Mouse (Mus musculus): ENCODE data around the gene Pcmtd2. TPM values are rescaled to one million over a fixed set of nuclear protein-coding genes. Genes with fewer than 3 reads are reported as not detected.
"Not testable (repeated sequence)": the region's sequence is repeated elsewhere in the genome, so short reads cannot be mapped to it uniquely, and the experiment has no call there.

Gene Pcmtd2
- total RNA-seq (2021) = 10 to 100 TPM; 22.2 to 25.2 TPM
- long read RNA-seq, experiment 1, transcript Pcmtd2-201 (7 exons, 3,569 nt) = major isoform, 24 of 36 reads
- long read RNA-seq, experiment 1, partial matches to known transcripts = 1 of 36 reads
- long read RNA-seq, experiment 1, other reads (novel, unspliced or antisense) = 10 of 36 reads
- long read RNA-seq, experiment 2, transcript Pcmtd2-201 (7 exons, 3,569 nt) = major isoform, 25 of 31 reads
- long read RNA-seq, experiment 2, partial matches to known transcripts = 1 of 31 reads
- long read RNA-seq, experiment 2, other reads (novel, unspliced or antisense) = 5 of 31 reads

DNA sequence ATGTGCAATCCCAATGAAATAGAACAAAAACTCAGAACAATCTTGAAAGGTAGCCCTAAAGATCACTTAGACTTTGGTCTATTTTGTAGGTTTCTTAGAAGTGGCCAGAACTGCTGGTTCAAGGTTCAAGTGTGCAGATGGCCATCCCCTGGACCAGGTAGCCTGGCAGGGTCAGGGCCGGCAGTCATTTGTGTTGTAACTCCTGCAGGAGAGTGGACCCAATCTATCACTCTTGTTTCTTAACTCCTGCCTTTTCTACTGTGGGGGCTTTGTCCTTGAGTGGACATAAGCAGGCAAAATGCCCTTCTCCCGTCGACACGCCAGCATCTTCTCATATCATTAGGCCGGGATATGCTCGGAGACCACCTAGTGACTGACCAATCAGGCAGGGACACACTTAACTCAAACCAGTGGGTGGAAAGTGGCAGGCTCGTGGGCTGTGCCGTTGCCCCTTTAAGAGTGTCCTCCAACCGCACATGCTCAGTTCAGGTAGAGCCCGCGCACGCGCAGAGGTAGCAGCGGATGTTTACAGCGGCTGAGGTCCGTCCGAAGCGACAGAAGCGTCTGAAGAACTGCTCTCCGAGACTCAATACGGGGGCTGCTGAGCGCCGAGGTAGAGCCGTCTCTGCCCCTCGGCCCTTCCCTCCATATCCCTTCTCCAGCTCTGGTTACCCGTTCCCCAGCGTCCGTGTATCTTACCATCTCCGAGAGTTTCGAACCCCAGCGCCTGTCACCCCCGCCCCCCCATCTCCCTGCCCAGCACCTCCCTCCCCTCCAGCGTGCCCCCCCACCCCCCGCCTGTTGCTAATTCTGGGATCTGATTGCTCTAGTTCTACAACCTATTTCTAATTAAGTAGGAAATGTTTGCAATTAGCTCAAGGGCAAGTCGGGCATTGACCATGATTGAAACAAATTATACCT, at the start of gene Pcmtd2:
TSS of gene Pcmtd2 (plus strand) at position 483 of the 921 bp plus-strand sequence.
- DNase-seq = peak; percentile 89

DNA sequence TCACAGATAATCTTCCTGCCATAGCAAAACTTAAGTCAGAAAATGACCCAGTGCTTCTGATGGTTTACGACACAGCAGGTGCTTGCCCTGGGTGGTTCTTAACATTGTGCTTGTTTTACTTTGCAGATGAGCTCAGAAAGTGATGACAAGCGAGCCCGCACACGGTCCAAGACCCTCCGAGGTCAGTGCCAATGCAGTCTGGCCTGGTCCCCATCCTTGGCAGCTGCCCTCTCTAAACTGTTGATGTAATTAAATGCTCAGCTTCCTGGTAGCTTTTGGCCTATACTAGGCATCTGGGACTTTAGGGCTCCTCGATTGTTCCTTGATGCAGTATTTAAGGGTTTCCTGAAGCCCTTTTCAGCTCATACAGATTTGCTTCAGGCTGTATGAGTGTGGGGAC, 48.3 kb upstream of the Pcmtd2 start:
- DNase-seq = no peak

DNA sequence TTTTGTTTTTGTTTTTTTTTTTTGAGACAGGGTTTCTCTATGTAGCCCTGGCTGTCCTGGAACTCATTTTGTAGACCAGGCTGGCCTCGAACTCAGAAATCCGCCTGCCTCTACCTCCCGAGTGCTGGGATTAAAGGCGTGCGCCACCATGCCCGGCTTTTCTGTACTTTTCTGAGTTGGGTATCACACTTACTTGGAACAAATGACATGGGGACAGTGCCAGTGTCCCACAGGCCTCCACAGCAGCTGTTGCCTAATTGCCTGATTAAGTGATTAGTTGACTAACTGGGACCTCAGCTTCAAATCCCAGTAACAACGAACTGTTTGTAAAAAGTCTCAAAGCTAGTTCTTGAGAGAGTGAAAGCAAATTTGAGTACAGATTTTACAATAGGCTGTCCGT, 44.5 kb upstream of the Pcmtd2 start:
- DNase-seq = not testable (repeated sequence)

DNA sequence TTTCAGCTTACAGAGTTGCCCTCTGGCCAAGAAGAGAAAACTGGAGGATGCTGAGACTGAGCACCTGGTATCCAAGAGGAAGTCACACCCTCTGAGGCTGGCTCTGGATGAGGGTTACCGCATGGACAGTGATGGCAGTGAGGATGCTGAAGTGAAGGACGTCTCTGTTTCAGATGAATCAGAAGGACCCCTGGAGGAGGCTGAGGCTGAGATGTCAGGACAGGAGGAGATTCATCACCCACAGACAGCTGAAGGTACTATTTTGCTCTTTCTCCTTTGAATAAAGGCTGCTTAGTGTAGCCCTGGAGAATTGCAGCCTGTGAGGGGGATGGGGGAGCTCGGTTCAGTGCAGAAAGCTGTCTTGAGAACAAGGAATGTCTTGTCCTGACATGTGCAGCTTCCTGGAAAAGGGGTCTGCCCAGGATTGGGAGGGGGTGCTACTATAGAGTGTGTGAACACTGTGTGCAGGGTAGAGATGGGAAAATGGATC, 42.0 kb upstream of the Pcmtd2 start:
- no peak for DNase-seq

DNA sequence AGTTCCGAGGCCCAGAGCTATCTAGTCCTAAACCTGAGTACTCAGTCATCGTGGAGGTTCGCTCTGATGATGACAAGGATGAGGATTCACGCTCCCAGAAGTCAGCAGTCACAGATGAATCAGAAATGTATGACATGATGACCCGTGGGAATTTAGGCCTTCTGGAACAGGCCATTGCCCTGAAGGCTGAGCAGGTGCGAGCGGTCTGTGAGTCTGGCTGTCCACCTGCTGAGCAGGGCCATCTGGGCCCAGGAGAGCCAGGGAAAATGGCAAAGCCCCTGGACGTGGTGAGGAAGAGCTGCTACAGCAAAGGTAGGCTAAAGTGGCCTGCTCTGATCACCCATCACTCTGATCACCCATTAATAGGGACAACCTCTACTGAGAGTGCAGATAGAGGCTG, 40.0 kb upstream of the Pcmtd2 start:
- no peak for DNase-seq

DNA sequence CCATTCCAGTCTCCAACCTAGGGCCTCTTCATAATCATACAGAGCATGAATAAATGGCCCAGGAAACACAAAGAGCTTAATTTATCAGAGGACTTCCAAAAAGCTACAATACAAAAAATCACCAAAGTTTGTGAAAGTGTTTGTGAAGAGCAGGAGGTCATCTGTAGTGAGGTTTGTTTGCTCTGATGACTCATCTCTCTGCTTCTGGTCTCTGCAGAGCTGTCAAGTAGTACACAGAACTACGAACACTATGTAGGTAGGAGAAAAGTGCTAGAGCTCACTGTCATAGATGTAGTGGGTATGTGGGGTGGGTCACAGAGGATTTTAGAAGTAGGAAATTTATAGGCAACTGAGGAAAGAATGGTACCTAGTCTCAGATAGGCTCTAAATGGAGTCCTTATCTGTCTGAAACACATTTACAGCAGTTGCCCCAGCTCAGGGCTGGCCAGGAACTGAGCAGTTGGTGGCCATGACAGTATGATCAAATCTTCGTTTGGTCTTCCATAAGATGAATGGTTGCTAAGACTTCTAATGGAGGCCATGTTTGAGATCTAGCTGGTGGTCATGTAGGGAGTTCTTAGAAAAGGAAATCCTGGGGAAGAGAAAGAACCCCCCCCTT, 8.5 kb upstream of the Pcmtd2 start:
- no peak for DNase-seq

DNA sequence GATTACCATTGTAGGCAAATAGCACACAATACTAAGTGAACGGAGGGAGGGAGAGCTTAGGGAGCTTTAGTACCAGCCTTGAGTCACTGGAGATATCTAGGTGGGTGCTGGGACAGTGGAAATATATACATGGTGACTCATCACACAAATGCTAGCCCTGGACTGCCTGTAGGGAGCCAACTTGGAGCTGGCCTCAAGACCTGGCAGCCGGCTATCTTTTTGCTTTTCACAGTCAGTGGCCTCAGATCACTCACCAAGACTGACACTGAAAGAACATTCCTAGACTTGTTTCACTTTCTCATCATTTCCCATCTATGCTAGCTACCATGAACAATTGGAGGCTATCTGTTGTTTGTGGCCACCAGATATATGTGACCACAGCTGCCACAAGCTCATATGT, 4.9 kb upstream of the Pcmtd2 start:
- DNase-seq = no peak

DNA sequence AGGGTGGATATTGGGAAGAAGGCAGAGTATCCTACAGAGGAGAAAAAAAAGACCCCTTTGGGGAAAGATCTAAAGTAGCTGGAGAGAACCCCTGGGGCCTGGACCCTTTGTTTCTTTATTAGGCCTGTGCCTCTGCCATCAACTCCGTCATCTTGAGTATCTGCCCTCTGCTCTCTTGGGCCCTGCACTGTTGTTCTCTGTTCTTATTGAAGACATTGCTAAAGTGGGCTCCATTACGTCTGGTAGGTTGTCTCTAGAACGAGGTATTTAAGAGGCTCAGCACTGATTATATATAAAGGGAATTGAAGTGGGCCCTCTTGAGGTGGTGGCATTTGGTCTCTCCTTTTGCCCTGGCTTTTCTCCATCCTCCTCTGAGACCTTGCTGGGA, 633 bp downstream of the Pcmtd2 start:
- DNase-seq = no peak

DNA sequence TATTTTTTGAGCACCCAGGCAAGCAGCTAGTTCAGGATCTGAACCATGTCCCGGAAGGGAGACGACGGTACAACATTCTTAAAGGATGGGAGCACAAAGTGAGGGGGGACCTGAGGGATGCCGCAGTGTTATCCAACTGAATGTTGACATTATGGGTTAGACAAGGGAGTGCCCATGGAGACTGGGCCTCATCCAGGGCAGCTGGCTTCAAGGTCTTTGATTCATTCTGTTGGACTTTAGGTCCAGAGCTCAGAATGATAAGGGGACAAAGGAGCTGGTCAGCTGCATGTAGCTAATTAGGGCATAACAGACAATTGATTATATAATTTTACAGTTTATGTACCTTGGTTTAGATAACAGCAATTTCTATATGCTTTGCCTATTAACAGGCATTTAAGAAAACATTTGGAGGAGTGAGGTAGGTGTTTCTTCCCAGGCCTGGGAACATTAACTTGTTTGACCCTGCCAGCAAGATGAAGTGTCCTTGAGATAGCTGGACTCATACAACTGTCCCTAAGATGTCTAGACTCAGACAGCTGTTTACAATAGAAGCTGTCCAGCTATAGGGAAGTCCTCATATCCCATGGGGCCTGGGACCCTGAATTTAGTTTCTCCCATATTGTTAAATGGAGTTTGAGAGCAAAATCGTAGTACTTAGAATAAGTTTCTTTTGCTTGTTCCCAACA, 8.2 kb downstream of the Pcmtd2 start:
- no peak for DNase-seq

DNA sequence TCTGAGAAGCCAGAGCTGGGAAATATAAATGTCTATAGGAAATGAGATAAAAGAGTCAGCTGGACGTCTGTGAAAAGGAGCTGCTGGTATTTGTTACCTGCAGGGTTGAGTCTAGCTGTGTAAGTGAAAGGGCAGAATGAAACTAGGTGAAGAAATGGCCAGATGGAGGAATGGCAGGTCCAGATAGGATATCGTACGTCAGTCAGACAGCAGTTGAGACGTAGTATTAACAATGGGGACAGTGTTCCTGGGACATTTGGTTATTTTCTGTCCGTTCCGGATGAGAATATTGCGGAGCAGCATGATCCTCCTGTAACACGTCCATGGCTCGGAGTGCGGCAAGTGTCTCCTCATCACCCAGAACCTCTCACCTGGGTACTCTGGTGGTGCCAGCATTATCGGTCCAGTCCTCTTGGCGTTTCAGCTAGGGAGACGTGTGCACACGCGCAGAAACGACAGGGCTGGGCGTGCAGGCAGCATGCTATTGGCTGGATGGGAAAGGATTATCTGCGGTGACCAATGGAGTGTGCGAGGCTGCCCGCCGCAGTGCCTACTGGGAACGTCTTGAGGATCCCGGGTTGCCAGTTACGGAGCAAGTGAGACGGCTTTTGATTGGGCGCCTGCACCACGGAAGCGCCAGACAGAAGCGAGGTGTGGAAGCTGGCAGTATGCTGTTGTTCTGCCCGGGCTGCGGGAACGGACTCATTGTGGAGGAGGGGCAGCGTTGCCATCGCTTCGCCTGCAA, 26.3 kb downstream of the Pcmtd2 start, which contains the start of gene Polr3k:
TSS of gene Polr3k (plus strand) at position 547 of the 745 bp plus-strand sequence.
- peak; percentile 80 for DNase-seq

DNA sequence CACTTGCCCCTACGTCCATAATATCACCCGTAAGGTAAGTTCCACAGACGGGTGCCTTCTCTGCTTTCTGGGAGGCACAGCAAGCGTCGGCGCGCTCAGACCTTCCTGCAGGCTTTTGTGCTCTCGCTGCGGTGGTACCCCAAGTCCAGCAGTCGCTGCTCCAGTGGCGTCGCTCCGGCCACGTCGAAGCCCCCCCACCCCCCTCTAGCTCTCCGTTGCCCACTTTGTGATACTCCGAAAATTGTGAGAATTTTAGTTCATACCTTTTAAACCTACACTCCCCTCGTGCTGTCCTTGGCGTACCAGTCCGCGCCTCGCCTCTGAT, 26.8 kb downstream of the Pcmtd2 start:
- DNase-seq = no peak

DNA sequence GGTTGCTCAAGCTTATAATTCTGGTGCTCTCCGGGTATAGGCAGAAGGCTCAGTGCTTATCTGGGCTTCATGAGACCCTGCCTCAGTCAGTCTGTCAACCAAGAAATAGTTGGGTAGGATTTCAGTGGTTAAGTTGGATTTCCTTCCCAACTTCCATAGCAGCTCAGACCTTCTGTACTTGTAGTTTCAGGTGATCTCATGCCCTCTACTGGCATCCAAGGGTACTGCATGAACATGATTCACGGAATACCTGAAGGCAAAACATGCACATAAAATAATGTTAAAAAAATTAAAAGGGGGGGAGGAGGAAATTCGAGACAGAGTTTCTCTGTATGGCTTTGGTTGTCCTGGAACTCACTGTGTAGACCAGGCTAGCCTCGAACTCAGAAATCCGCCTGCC, 29.3 kb downstream of the Pcmtd2 start:
- peak; percentile 52 for DNase-seq

DNA sequence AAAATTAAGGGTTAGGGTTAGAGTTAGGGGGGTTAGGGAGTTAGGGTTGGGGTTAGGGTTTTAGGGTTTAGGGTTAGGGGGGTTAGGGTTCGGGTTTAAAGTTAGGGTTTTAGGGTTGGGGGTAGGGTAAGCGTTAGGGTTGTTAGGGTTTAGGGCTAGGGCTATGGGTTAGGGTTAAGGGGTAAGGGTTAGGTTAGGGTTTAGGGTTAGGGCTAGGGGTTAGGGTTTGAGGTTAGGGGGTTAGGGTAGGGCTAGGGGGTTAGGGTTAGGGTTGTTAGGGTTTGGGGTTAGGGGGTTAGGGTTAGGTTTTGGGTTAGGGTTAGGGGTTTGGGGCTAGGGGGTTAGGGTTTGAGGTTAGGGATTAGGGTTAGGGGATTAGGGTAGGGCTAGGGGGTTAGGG, 33.4 kb downstream of the Pcmtd2 start:
- no peak for DNase-seq

DNA sequence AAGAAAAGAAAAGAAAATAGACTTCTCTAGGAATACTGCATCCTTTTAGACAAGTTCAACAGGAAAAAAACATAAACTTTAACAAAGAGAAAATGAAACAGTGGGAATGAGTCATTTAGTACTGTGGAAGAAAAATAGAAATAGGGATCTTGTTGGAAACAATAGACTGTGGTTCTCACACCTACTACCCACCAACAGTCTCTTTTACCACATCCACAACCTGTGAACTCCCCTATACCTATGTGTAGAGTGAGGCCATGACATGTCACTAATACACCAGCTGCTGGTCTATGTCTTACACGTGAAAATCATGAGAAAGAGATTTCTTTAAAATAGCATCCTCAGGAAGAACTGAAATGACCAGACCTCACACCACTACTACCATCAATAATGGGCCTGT, 41.2 kb downstream of the Pcmtd2 start:
- no peak for DNase-seq

DNA sequence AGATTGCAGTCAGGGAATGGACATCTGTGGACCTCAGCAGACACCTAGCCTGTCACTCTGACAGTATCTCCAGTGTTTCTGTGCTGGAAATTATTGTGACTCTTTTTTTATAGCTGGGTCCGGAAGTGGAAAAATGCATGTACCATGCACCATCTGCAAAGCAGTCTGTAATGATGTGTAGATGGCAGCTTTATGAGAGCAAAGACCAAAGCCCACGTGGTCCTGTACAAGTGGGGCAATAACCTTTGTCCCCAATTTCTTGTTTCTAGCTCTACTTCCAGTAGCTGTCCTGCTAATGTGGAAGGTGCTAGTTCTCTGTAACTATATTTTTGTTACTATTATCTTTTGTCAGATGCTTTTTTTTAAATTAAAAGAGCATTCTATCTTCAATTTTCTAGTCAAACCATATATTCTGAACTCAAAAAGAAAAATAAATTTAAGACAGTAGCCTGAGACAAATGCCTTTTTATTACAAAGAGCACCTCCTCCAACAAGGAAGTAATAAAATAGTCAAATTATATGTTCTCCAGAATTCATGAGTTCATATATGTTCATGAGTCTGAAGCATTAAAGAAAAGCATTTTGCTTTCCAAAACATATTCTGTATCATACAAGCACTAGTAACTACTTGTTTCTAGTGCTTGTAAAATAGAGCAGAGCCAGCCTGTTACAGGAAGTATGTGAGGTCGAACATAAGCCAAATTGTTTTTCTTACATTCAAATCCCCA, 45.5 kb downstream of the Pcmtd2 start:
- no peak for DNase-seq

Other genes with a start within 250 kb of the Pcmtd2 start
- 10 to 100 TPM; 26.7 to 33.4 TPM for gene Prpf6, start 246.0 kb upstream of the Pcmtd2 start, total RNA-seq (2021)
- gene Zfp512b, start 245.1 kb upstream of the Pcmtd2 start, total RNA-seq (2021) = 10 to 100 TPM; 28.4 to 32.4 TPM
- 1 to 10 TPM in 1 of 2 experiments, under 1 TPM in 1; 0.85 to 1.2 TPM for gene Samd10, start 238.6 kb upstream of the Pcmtd2 start, total RNA-seq (2021)
- not detected for gene Gm29797, start 180.8 kb upstream of the Pcmtd2 start, total RNA-seq (2021)
- gene Sox18, start 166.2 kb upstream of the Pcmtd2 start, total RNA-seq (2021) = 10 to 100 TPM; 25.4 to 36.2 TPM
- gene Tcea2, start 157.5 kb upstream of the Pcmtd2 start, total RNA-seq (2021) = 1 to 10 TPM; 5.6 to 6.3 TPM
- gene Rgs19, start 143.9 kb upstream of the Pcmtd2 start, total RNA-seq (2021) = 1 to 10 TPM; 7.5 to 9.6 TPM
- not detected for gene Lkaaear1, start 139.4 kb upstream of the Pcmtd2 start, total RNA-seq (2021)
- gene Oprl1, start 122.8 kb upstream of the Pcmtd2 start, total RNA-seq (2021) = not detected
- gene Myt1, start 74.5 kb upstream of the Pcmtd2 start, total RNA-seq (2021) = under 1 TPM in 1 of 2 experiments, not detected in 1; 0.09 TPM
- gene Polr3k, start 26.5 kb downstream of the Pcmtd2 start, total RNA-seq (2021) = 10 to 100 TPM; 11.2 to 11.4 TPM
- gene Gm14496, start 153.3 kb downstream of the Pcmtd2 start, total RNA-seq (2021) = not detected

Data from gastrocnemius, postnatal 10 days (tissue).